Comparison of ENCODE assay signal across 13 mouse cellular contexts in genomic region chr1:188000189-188000588, GRCm38 (mm10).
DNase-seq lines count a peak whose midpoint lies in the region; ATAC-seq lines count a peak whose summit lies in the region.
"Had no signal": no experiment of that assay in that cellular context is flagged by ENCODE, and none has a peak within 500 bp of the region (broad histone marks: within the 10 kb centered on the region; RNA-seq: fewer than 3 reads in every experiment).

No protein-coding gene starts in this region.

- H3K9ac ChIP-seq in forebrain, embryonic 13.5 days, result no peak overlapping the region
- H3K9ac ChIP-seq in kidney, embryonic 16.5 days (replicated peaks; ENCODE audit: low read length), result no peak overlapping the region
- peak overlapping the region; percentile 7; the same call in 1 of the 2 replicates for H3K9ac ChIP-seq in hindbrain, embryonic 14.5 days
- H3K9ac ChIP-seq in neural tube, embryonic 12.5 days, result no peak overlapping the region
- H3K9ac ChIP-seq: limb, embryonic 12.5 days had no signal

- H3K27me3 ChIP-seq in forebrain, embryonic 13.5 days, result peaks cover 10% of the 10 kb centered on the region; the same call in 1 of the 2 replicates
- peaks cover 46% of the 10 kb centered on the region for H3K27me3 ChIP-seq in forebrain, embryonic 10.5 days (ENCODE audit: poor library complexity, severe bottlenecking)
- peaks cover 28% of the 10 kb centered on the region for H3K27me3 ChIP-seq in kidney, embryonic 16.5 days (ENCODE audit: insufficient read depth, low read length)
- H3K27me3 ChIP-seq in hindbrain, embryonic 14.5 days (ENCODE audit: control insufficient read depth, insufficient read depth, low read length), result no peaks in the 10 kb centered on the region
- H3K27me3 ChIP-seq in neural tube, embryonic 12.5 days (replicated peaks), result no peaks in the 10 kb centered on the region

- H3K4me1 ChIP-seq in forebrain, embryonic 13.5 days, result peaks cover 31% of the 10 kb centered on the region
- H3K4me1 ChIP-seq in forebrain, embryonic 10.5 days, result peaks cover 8% of the 10 kb centered on the region
- H3K4me1 ChIP-seq in kidney, embryonic 16.5 days (ENCODE audit: insufficient read depth, low read length), result peaks cover 5% of the 10 kb centered on the region; the same call in 1 of the 2 replicates
- H3K4me1 ChIP-seq in hindbrain, embryonic 14.5 days (replicated peaks; ENCODE audit: control insufficient read depth, insufficient read depth, low read length), result 0 out of 2 replicates have a peak, but pooled peaks cover 10% of the 10 kb centered on the region
- H3K4me1 ChIP-seq in neural tube, embryonic 12.5 days, result peaks cover 5% of the 10 kb centered on the region

- H3K9me3 ChIP-seq in forebrain, embryonic 13.5 days (replicated peaks), result no peaks in the 10 kb centered on the region
- no peaks in the 10 kb centered on the region for H3K9me3 ChIP-seq in forebrain, embryonic 10.5 days
- no peaks in the 10 kb centered on the region for H3K9me3 ChIP-seq in kidney, embryonic 16.5 days (ENCODE audit: low read length)
- H3K9me3 ChIP-seq in hindbrain, embryonic 14.5 days (ENCODE audit: control insufficient read depth, low read length), result no peaks in the 10 kb centered on the region
- H3K9me3 ChIP-seq in neural tube, embryonic 12.5 days, result no peaks in the 10 kb centered on the region
- H3K9me3 ChIP-seq: limb, embryonic 12.5 days had no signal

- no peaks in the 10 kb centered on the region for H3K36me3 ChIP-seq in forebrain, embryonic 13.5 days (ENCODE audit: poor library complexity, severe bottlenecking)
- H3K36me3 ChIP-seq in forebrain, embryonic 10.5 days (replicated peaks), result no peaks in the 10 kb centered on the region
- H3K36me3 ChIP-seq in kidney, embryonic 16.5 days (ENCODE audit: insufficient read depth, low read length), result no peaks in the 10 kb centered on the region
- H3K36me3 ChIP-seq in hindbrain, embryonic 14.5 days (replicated peaks; ENCODE audit: control insufficient read depth, insufficient read depth), result no peaks in the 10 kb centered on the region
- H3K36me3 ChIP-seq in neural tube, embryonic 12.5 days, result no peaks in the 10 kb centered on the region
- H3K36me3 ChIP-seq: limb, embryonic 12.5 days had no signal

- H3K4me2 ChIP-seq in forebrain, embryonic 13.5 days, result peak overlapping the region; percentile 47
- 0 out of 2 replicates have a peak overlapping the region, but pooled peaks have one; percentile 15 for H3K4me2 ChIP-seq in kidney, embryonic 16.5 days (replicated peaks; ENCODE audit: low read depth, low read length)
- H3K4me2 ChIP-seq in hindbrain, embryonic 14.5 days (replicated peaks), result peak overlapping the region; percentile 21
- peak overlapping the region; percentile 28; the same call in 1 of the 2 replicates for H3K4me2 ChIP-seq in neural tube, embryonic 12.5 days (replicated peaks)
- H3K4me2 ChIP-seq: limb, embryonic 12.5 days had no signal

- 49% methylated on average over 8 of the region's 8 CpGs for WGBS in forebrain, embryonic 13.5 days
- WGBS in forebrain, embryonic 10.5 days, result 85% methylated on average over 8 of the region's 8 CpGs
- WGBS in kidney, embryonic 16.5 days, result 68% methylated on average over 8 of the region's 8 CpGs
- WGBS in hindbrain, embryonic 14.5 days, result 60% methylated on average over 8 of the region's 8 CpGs
- WGBS in neural tube, embryonic 12.5 days, result 61% methylated on average over 8 of the region's 8 CpGs

- no peak for DNase-seq in forebrain, embryonic 10.5 days (ENCODE audit: extremely low spot score, low spot score)
- no peak for DNase-seq in kidney, adult 18-20 months
- no peak for DNase-seq in hindbrain, embryonic 14.5 days (ENCODE audit: low spot score)
- no peak for DNase-seq in spleen, adult 18-20 months
- no peak for DNase-seq in spleen, postnatal 36 days (ENCODE audit: low spot score in 2 of 2)
- DNase-seq: adrenal gland, postnatal 25 days; cerebellum, adult 11 months; lung, adult 18-20 months; thymus, postnatal 14 days had no signal

- no peak overlapping the region for H3K27ac ChIP-seq in forebrain, embryonic 13.5 days
- H3K27ac ChIP-seq in forebrain, embryonic 10.5 days, result no peak overlapping the region
- H3K27ac ChIP-seq in kidney, embryonic 16.5 days (ENCODE audit: low read length), result no peak overlapping the region
- no peak overlapping the region for H3K27ac ChIP-seq in hindbrain, embryonic 14.5 days
- no peak overlapping the region for H3K27ac ChIP-seq in neural tube, embryonic 12.5 days
- H3K27ac ChIP-seq: limb, embryonic 12.5 days had no signal

- peak overlapping the region; percentile 29 for H3K4me3 ChIP-seq in forebrain, embryonic 13.5 days
- H3K4me3 ChIP-seq in forebrain, embryonic 10.5 days, result no peak overlapping the region
- no peak overlapping the region for H3K4me3 ChIP-seq in kidney, embryonic 16.5 days (ENCODE audit: low read length)
- H3K4me3 ChIP-seq in hindbrain, embryonic 14.5 days (replicated peaks; ENCODE audit: low read length), result peak overlapping the region; percentile 24
- peak overlapping the region; percentile 2; the same call in 1 of the 2 replicates for H3K4me3 ChIP-seq in neural tube, embryonic 12.5 days
- H3K4me3 ChIP-seq: limb, embryonic 12.5 days had no signal

- no peak for ATAC-seq in forebrain, embryonic 13.5 days
- no peak for ATAC-seq in kidney, embryonic 16.5 days (ENCODE audit: low FRiP score, low TSS enrichment)
- ATAC-seq in hindbrain, embryonic 14.5 days (ENCODE audit: low FRiP score), result no peak
- no peak for ATAC-seq in neural tube, embryonic 12.5 days (ENCODE audit: low FRiP score, low read depth)

Comparison
In these comparisons a context has a peak if more than half of its experiments do, and no peak if none do; other contexts are left out.
1. H3K4me3 ChIP-seq: peak in forebrain, embryonic 13.5 days (single experiment), hindbrain, embryonic 14.5 days (single experiment) and neural tube, embryonic 12.5 days (single experiment); none in forebrain, embryonic 10.5 days (single experiment) and kidney, embryonic 16.5 days (single experiment).
2. Peak in every context shown above with its lines, with median percentiles within 50 percentile points of each other: H3K4me2 ChIP-seq.